ENCODE assay signal across 11 mouse cellular contexts in the genomic region with DNA sequence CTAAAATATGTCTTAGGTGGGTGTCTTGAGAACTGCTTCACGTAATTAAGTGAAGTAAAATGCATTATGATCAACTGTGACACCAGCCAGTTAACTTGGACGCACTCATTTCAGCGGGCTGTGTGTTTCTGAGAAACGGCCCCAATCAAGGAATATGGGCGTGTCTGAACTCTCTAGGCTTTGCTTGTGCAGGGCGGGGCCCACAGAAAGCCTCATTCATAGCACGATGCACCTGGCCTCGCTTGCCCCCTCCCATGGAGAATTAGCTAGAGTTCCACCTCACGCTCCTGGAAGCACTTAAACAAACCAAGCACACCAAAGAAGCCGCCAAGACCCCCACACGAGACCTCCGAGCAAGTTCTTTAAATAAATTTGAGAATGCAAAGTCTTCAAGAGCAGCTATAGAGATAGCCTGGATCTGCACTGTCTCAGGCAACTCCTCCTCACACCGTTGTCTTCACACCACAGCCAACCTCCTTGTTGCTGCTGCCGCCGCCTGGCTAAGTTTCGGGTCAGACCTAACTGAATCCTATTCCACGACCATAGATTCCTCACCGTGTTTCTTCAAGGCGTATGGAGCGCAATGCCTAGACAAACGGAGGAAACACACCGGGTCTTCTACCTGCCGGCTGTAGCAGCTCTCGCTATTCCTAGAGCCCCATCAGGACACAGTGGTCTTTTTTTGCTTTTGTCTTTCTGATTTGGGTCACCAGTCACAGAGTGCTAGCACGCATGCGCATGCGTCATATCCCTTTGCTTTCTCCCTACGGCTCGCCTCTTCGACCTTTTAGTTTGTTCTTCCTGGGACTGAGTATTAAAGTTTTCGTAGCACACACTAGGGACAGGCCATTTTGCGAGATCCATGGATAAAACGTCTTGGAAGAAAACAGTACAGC.
DNase-seq lines count a peak whose midpoint lies in the region; ATAC-seq and TF ChIP-seq lines count a peak whose summit lies in the region.
"Had no signal": no experiment of that assay in that cellular context is flagged by ENCODE, and none has a peak within 500 bp of the region (broad histone marks: within the 10 kb centered on the region; RNA-seq: fewer than 3 reads in every experiment).

No protein-coding gene starts in this region.

- no peaks in the 10 kb centered on the region for H3K36me3 ChIP-seq in heart, embryonic 10.5 days
- H3K36me3 ChIP-seq in lung, embryonic 15.5 days, result no peaks in the 10 kb centered on the region
- H3K36me3 ChIP-seq in hindbrain, postnatal 0 days (ENCODE audit: insufficient read depth, low read length), result no peaks in the 10 kb centered on the region
- H3K36me3 ChIP-seq in stomach, embryonic 14.5 days (ENCODE audit: control insufficient read depth, insufficient read depth, low read length), result no peaks in the 10 kb centered on the region

- H3K4me3 ChIP-seq in heart, embryonic 10.5 days, result peak overlapping the region; percentile 32
- H3K4me3 ChIP-seq in lung, embryonic 15.5 days, result peak overlapping the region; percentile 20
- H3K4me3 ChIP-seq in hindbrain, postnatal 0 days (ENCODE audit: low read length), result no peak overlapping the region
- H3K4me3 ChIP-seq in stomach, embryonic 14.5 days (ENCODE audit: low read depth, low read length), result peak overlapping the region; percentile 9

- H3K9me3 ChIP-seq in heart, embryonic 10.5 days, result no peaks in the 10 kb centered on the region
- no peaks in the 10 kb centered on the region for H3K9me3 ChIP-seq in lung, embryonic 15.5 days
- no peaks in the 10 kb centered on the region for H3K9me3 ChIP-seq in hindbrain, postnatal 0 days (ENCODE audit: low read length)
- H3K9me3 ChIP-seq in stomach, embryonic 14.5 days (ENCODE audit: control insufficient read depth, low read depth, low read length), result no peaks in the 10 kb centered on the region

- H3K9ac ChIP-seq in lung, embryonic 15.5 days, result no peak overlapping the region
- no peak overlapping the region for H3K9ac ChIP-seq in hindbrain, postnatal 0 days (replicated peaks; ENCODE audit: low read length)
- H3K9ac ChIP-seq in stomach, embryonic 14.5 days (replicated peaks; ENCODE audit: low read depth, low read length), result no peak overlapping the region

- WGBS in heart, embryonic 10.5 days, result 57% methylated on average over 33 of the region's 33 CpGs
- 61% methylated on average over 33 of the region's 33 CpGs for WGBS in lung, embryonic 15.5 days
- 79% methylated on average over 33 of the region's 33 CpGs for WGBS in hindbrain, postnatal 0 days
- 61% methylated on average over 33 of the region's 33 CpGs for WGBS in stomach, embryonic 14.5 days

- intact Hi-C loops in left cerebral cortex, postnatal 14 days (cut with DNase I), result no loop called here

- peaks cover 35% of the 10 kb centered on the region for H3K4me1 ChIP-seq in heart, embryonic 10.5 days
- H3K4me1 ChIP-seq in lung, embryonic 15.5 days, result peaks cover 33% of the 10 kb centered on the region
- H3K4me1 ChIP-seq in hindbrain, postnatal 0 days (ENCODE audit: insufficient read depth, low read length), result no peaks in the 10 kb centered on the region; the same call in 1 of the 2 replicates
- peaks cover 15% of the 10 kb centered on the region; the same call in 1 of the 2 replicates for H3K4me1 ChIP-seq in stomach, embryonic 14.5 days (ENCODE audit: control insufficient read depth, insufficient read depth, low read length)

- TF ChIP-seq CTCF in hindbrain, postnatal 0 days (IDR thresholded peaks at IDR 0.05; ENCODE audit: low read depth), result no peak

- ATAC-seq in lung, embryonic 15.5 days (ENCODE audit: borderline replicate concordance, extremely low read depth, low FRiP score, low TSS enrichment), result no peak
- peak; percentile 34; the same call in 1 of the 2 replicates for ATAC-seq in hindbrain, postnatal 0 days
- ATAC-seq in stomach, embryonic 14.5 days (ENCODE audit: insufficient number of reproducible peaks, insufficient read depth, low FRiP score, low read depth), result peak; percentile 79

- no peak for DNase-seq in heart, embryonic 10.5 days (ENCODE audit: low spot score)
- no peak for DNase-seq in heart, postnatal 4 days
- DNase-seq in lung, adult 18-20 months, result no peak
- DNase-seq in hindbrain, postnatal 0 days (ENCODE audit: low spot score), result no peak
- DNase-seq in right cerebral cortex, postnatal 4 days, result no peak
- no peak for DNase-seq in left cerebral cortex, postnatal 14 days (ENCODE audit: low spot score in 2 of 2)
- DNase-seq: cerebellum, adult 11 months; kidney, adult 9 months; thymus, postnatal 14 days had no signal

- no peak overlapping the region for H3K27ac ChIP-seq in heart, embryonic 10.5 days
- 0 out of 2 replicates have a peak overlapping the region, but pooled peaks have one; percentile 40 for H3K27ac ChIP-seq in lung, embryonic 15.5 days
- H3K27ac ChIP-seq in hindbrain, postnatal 0 days, result no peak overlapping the region
- peak overlapping the region; percentile 74; the same call in 1 of the 2 replicates for H3K27ac ChIP-seq in stomach, embryonic 14.5 days (ENCODE audit: low read length)

- H3K27me3 ChIP-seq in heart, embryonic 10.5 days (ENCODE audit: insufficient read depth, poor library complexity, severe bottlenecking), result no peaks in the 10 kb centered on the region
- H3K27me3 ChIP-seq in lung, embryonic 15.5 days, result no peaks in the 10 kb centered on the region
- no peaks in the 10 kb centered on the region for H3K27me3 ChIP-seq in hindbrain, postnatal 0 days (ENCODE audit: insufficient read depth, low read length)
- H3K27me3 ChIP-seq in stomach, embryonic 14.5 days (ENCODE audit: control insufficient read depth, insufficient read depth, low read length), result no peaks in the 10 kb centered on the region

- H3K4me2 ChIP-seq in lung, embryonic 15.5 days, result peak overlapping the region; percentile 45
- no peak overlapping the region for H3K4me2 ChIP-seq in hindbrain, postnatal 0 days (ENCODE audit: low read depth, low read length)
- peak overlapping the region; percentile 33 for H3K4me2 ChIP-seq in stomach, embryonic 14.5 days (replicated peaks; ENCODE audit: low read depth, low read length)

Comparison
In these comparisons a context has a peak if more than half of its experiments do, and no peak if none do; other contexts are left out.
1. H3K27ac ChIP-seq: peak in lung, embryonic 15.5 days (single experiment) and stomach, embryonic 14.5 days (single experiment); none in heart, embryonic 10.5 days (single experiment) and hindbrain, postnatal 0 days (single experiment).